Mouse (Mus musculus): ENCODE measurements around the gene Tal1.
A peak's percentile ranks its signal among the peaks of the same experiment; 100 is the strongest.

Gene Tal1

GRCm38 (mm10) chr4:115056371-115056920 lies at the start of gene Tal1:
TSS of gene Tal1 (plus strand) at chr4:115056426.
- peak; percentile 92 for DNase-seq (ENCODE audit: low spot score)

GRCm38 (mm10) chr4:115014276-115014675 lies 42.0 kb upstream of the Tal1 start:
- DNase-seq (ENCODE audit: low spot score), result no peak

- no peak for DNase-seq (ENCODE audit: low spot score)
These were observed 36.2 kb upstream of the Tal1 start for GRCm38 (mm10) chr4:115019997-115020396.

- DNase-seq (ENCODE audit: low spot score), result no peak
These were observed 21.2 kb upstream of the Tal1 start for GRCm38 (mm10) chr4:115035043-115035442.

- DNase-seq (ENCODE audit: low spot score), result peak; percentile 69
These were observed 18.0 kb upstream of the Tal1 start for GRCm38 (mm10) chr4:115038242-115038641.

- DNase-seq (ENCODE audit: low spot score), result no peak
These were observed 10.6 kb upstream of the Tal1 start for GRCm38 (mm10) chr4:115045621-115046020.

GRCm38 (mm10) chr4:115047750-115048149 lies 8.5 kb upstream of the Tal1 start:
- DNase-seq (ENCODE audit: low spot score), result peak; percentile 94

GRCm38 (mm10) chr4:115048190-115048589 lies 8.0 kb upstream of the Tal1 start:
- DNase-seq (ENCODE audit: low spot score), result peak; percentile 74

GRCm38 (mm10) chr4:115051245-115051644 lies 5.0 kb upstream of the Tal1 start:
- no peak for DNase-seq (ENCODE audit: low spot score)

- DNase-seq (ENCODE audit: low spot score), result no peak
These were observed 3.8 kb upstream of the Tal1 start for GRCm38 (mm10) chr4:115052343-115053005.

GRCm38 (mm10) chr4:115055044-115055443 lies 1.2 kb upstream of the Tal1 start:
- no peak for DNase-seq (ENCODE audit: low spot score)

- no peak for DNase-seq (ENCODE audit: low spot score)
These were observed 535 bp upstream of the Tal1 start for GRCm38 (mm10) chr4:115055691-115056090.

GRCm38 (mm10) chr4:115056921-115057673 lies 871 bp downstream of the Tal1 start:
- DNase-seq (ENCODE audit: low spot score), result no peak

- no peak for DNase-seq (ENCODE audit: low spot score)
These were observed 1.6 kb downstream of the Tal1 start for GRCm38 (mm10) chr4:115057674-115058316.

- DNase-seq (ENCODE audit: low spot score), result no peak
These were observed 2.1 kb downstream of the Tal1 start for GRCm38 (mm10) chr4:115058317-115058761.

GRCm38 (mm10) chr4:115058871-115059590 lies 2.8 kb downstream of the Tal1 start:
- peak; percentile 82 for DNase-seq (ENCODE audit: low spot score)

GRCm38 (mm10) chr4:115059871-115060270 lies 3.6 kb downstream of the Tal1 start:
- no peak for DNase-seq (ENCODE audit: low spot score)

GRCm38 (mm10) chr4:115060753-115061152 lies 4.5 kb downstream of the Tal1 start:
- no peak for DNase-seq (ENCODE audit: low spot score)

GRCm38 (mm10) chr4:115062540-115062874 lies 6.3 kb downstream of the Tal1 start:
- DNase-seq (ENCODE audit: low spot score), result no peak

- DNase-seq (ENCODE audit: low spot score), result no peak
These were observed 6.8 kb downstream of the Tal1 start for GRCm38 (mm10) chr4:115062875-115063517.

GRCm38 (mm10) chr4:115063518-115064239 lies 7.5 kb downstream of the Tal1 start:
- DNase-seq (ENCODE audit: low spot score), result no peak
